Mouse (Mus musculus) cerebellum, postnatal 4 days (tissue): ENCODE measurements around the gene Tagap.
"Not testable (repeated sequence)": the region's sequence is repeated elsewhere in the genome, so short reads cannot be mapped to it uniquely, and the experiment has no call there.

Experiments used
- DNase-seq, 2 experiments: peaks; one replicate each; pipeline ENCODE4 v3.0.0; 2022; ENCODE audit warnings: low spot score in 2 of 2, mixed read lengths in 1 of 2

Tagap gene

DNA sequence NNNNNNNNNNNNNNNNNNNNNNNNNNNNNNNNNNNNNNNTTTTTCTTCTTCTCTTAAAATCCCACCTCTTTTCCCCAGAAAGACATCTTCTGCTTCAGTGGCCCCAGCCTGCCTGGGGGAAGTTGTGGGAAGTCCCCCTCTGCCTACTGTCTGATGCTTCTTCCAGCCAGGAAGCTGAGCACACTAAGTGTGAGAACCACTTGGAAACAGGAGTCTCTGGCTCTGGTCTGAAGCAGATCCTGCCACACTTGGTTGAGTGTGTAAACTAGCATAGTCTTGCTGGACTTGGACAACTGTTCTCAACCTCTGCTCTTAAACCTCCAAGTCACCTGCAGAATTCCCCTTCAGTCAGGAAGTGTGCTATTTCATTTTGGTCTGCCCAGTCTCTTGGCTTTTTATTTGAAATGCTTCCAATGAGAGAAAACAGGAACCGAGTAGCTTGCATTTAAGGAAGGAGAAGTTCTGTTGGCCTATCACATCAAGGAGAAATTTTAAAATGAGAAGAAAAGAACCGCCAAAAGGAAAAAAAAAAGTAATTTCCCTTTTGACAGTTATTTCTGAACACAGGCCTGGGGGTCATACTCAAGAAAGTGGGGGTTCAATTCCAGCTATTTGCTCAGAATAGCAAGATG is 11.1 kb upstream of the Tagap start:
- DNase-seq, result no peak

DNA sequence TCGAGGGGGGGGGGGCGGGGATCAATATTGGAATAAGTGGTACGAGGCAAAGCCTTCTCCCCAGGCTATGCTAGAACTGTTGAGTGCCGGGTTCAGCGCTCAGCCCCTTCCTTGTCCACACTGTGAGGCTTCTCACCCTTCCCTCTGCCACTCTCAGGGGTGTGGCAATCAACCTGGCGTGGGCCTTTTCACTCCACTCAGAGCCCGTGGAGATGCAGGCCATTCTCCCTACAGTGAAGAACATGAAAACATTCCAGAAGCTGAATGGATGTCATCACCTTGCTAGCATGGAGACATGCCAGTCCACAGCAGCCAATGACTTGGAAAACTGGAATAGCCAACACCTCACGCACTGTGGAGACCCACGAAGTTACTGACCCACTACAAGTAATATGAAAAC is 10.0 kb upstream of the Tagap start:
- DNase-seq, result no peak

DNA sequence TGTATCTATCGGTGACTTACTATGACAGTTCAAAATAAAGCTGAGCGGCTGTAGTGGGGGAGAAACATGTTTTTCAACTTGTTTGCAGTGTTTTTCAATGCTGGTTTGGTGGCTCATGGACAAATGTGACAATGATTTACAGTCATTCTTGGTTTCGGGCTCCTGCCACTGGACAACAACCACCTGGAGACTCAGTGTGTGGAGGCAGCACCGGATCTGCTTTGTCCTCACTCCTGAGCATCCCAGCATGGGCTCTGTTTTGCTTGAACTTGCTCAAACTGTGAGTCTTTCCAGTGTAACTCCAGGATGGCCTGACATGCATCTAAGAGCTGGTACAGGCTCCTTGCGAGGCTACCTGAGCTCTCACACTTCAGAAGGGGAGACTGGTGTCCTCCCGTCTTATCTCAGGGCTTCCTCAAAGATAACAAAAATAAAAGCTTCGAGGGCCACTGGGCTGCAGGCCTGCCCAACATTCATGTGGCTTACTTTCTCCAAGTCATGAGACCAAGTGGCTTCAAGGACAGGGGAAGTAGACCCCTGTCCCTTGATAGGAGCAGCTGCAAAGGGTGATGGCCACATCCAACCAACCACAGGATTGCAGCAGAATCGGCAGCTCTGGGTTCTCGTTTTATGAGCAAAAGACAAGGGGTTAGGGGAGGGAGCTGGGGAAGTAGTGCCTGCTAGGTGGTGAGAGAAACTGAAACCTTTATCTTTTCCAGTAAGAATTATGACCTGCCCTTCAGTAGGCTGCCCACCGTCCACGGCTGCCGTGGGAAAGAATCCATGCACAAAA is 8.8 kb upstream of the Tagap start:
- DNase-seq, result no peak

DNA sequence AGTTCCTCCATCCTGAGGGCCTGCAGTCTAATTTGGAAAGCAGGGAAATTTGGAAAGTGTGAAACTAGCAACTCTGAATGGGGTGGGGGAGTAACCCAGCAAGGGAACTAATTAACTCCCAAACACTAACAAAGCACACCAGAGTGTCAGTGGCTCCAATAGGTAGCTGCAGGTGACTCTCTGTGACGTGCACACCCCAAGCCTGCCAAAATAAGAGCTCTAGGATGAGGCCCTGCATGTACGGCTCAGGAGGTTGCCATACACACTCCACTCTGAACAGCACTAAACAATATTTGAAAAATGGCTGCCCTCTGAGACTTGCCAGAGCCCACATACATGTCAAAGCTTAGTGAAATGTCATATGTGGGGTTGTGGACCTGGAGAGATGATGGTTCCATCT is 7.4 kb upstream of the Tagap start:
- no peak for DNase-seq

DNA sequence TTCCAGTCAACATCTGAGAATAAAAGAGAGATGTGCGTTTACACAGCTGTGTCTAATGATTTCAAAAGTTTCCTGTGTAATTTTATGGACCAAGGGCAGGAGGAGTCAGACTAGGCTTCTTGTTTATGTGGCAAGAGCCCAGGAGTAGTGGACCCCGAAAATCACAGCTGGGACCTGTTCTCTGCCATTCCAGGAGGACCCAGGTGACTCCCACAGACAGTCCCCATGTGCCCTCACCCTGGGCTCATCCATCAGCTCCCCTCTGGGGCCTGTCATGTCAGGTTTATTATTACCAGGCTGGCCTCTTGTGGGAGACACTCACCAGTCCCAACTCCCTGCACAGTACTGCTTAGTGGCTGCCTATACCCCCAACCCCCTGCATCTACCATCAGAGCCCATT is 6.6 kb upstream of the Tagap start:
- no peak for DNase-seq

DNA sequence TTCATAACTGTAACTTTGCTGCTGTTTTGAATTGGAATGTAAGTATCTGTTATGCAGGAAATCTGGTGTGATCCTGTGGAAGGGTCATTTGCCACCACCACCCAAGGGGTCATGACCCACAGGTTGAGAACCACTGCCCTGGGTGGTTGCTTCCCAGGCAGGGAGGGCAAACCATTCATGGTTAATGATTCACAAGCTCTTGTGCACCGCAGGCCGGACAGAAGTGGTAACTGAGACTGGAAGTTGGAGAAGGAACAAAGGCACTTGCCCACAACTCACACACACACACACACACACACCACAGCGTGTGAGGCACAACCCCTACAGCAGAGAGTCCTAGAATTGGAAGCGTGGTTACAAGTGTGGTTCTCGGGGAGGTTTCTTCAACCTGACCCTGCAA is 3.2 kb upstream of the Tagap start:
- no peak for DNase-seq

DNA sequence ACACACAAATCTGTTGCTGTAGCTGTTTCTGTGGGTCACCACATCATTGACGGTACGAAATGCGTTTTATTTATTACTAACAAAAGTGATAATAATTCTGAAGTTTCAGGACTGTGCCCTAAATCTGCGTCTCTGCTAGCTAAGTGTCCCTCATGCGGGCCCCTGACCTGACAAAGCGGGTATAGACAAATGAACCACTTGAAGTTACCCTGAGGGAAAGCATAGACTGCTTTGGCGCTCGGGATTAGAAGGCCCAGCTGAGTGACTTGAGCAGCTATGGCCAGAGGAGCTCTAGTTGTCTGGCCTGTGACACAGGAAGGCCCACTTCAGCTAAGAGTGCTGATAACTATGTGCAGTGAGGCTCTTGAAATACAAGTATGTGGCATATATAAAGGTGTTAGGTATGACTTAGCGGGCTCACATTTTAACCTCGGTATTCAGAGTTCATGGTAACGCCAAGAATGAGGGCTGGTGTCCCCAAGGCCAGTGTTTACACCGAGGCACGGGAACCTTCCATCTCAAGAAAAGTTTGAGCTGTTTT is 1.5 kb upstream of the Tagap start:
- DNase-seq, result no peak

DNA sequence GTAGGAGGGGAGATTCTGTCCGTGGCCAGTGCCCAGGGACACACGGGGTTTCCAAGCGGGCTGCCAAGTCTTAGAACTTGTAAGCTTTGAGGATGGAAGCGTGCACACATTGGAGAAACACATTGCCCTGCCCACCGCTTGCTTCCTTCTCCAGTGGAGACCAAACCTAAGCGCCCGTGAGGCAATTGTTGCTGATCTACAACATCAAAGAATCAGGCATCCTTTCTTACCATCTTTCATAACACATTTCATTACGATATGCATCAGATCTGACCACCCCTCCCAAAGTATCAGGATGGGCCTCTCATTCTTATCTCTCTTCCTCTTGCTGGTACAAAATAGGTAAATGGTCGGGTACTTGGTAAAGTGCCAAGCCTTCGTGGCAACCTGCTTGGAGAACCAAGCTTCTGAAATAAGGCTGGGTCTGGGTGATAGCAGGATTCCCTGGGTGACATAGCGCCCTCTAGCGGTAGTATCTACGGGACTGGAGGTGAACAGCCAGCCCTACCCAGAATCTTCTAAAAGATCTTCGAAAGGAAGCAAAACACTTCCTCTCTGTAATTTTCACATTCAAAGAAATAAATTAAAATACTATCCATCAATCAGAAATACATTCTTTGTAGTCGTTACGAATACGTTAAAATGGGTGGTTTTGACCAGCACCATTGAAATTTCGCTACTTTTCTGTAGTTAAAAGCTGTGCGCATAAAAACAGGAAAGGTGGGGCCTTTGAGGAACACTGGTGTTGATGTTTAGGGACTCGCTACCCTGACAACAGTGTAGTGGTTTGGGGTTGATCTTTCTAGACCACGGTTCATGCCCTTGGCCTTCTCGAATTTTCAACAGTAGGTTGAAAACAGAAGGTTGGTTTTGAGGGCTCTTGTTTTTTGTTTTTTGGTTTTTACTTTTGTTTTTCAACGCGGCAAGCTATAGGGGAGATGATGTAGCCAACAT is 2.1 kb downstream of the Tagap start:
- peak; percentile 50 to 72 for DNase-seq

DNA sequence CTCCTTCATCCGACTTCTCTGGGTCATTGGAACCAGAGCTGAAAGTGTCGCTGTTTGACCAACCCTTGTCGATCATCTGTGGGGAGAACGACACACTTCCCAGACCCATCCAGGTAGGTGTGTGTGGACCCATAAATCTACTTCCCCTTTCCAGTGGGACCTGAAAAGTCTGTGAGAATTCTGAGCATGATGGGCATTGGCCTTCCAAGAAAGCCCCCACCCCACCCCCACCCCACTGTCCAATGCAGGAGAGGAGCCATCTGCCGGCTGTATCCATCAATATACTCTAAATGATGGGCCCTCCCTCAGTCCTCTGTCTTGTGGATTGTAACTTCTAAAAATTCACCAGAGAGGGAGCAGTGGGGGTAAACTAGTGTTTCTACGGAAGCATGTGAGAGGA is 2.9 kb downstream of the Tagap start:
- no peak for DNase-seq

DNA sequence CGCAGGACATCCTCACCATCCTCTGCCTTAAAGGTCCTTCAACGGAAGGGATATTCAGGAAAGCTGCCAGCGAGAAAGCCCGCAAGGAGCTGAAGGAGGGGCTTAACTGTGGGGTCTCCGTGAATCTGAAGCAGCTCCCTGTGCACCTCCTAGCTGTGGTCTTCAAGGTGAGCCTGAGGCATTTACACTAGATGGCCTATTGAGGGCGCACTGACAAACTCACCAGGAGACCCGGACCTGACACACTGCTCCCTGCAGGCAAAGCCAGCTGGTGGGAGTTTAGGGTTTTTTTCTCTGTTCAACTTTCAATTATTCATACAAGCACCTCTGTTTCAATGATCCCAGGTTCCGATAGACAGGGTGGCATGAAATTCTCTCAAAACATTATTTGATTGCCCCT is 3.5 kb downstream of the Tagap start:
- DNase-seq, result no peak

DNA sequence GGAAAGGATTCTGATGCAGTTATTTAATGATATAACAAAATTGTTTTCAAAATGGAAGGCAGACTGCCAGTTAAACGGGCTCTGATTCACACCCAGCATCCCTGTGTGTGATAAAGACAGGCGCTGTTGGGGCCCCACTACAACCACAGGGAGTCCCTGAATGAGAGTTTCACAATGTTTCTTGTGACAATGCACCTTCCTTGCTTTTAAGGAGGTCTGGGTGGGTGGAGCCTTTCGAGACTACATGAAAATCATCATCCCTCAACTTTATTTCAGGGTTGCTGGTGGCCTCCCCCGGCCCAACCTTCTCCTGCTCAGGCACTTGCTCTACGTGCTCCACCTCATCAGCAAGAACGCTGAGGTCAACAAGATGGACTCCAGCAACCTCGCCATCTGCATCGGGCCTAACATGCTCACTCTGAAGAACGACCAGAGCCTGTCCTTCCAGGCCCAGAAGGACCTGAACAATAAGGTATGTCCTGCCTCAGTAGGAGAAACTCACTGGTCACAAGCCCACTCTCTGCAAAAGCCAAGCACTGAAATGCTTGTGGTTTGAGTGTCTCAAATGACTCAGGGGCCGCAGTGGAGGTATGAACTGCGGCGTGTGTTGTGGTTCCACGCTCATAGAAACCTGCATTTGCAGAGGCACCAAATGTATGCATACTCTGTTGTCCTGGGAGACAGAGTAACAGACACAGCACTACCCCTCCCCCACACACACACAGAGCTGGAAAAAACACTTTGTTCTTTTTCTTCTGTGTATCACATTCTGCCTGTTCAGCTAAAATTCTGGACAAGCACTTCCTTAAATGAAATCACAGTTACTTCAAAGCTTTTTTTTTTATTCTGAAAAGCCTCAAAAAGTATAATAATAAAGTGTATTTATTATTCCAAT is 5.5 kb downstream of the Tagap start:
- no peak for DNase-seq

DNA sequence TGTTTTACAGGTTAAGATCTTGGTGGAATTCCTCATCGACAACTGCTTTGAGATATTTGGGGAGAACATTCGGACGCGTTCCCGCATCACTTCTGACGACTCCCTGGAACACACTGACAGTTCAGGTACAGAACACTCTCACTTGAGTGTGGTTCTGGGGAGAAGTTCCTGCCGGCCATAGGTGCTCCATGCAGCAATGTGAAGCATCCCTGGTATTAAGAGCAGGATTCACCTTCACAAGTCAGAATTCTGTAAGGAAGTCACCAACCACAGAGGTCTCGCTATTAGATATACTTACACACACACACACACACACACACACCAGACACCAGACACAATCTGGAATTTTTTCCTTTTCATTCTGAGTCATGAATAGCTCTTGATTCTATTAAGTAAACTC is 6.3 kb downstream of the Tagap start:
- DNase-seq, result not testable (repeated sequence)

DNA sequence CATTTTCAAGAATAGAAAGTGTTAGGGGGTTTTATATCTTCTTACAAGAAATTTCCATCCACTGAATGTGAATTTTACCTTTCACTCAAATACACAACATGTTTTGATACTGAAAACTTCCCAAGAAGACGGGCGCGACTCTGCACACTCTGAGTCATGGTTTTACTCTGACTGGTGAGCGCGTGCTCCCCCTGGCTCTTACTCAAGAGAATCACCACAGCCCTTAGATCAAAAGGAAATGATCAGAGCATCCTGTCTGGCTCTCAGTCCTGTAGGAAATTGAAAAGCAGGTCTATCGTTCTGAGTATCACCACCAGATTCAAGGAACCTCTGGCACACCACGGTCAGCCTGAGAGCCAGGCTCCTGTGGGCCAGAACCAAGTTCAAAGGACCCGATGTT is 13.8 kb downstream of the Tagap start:
- DNase-seq, result no peak

DNA sequence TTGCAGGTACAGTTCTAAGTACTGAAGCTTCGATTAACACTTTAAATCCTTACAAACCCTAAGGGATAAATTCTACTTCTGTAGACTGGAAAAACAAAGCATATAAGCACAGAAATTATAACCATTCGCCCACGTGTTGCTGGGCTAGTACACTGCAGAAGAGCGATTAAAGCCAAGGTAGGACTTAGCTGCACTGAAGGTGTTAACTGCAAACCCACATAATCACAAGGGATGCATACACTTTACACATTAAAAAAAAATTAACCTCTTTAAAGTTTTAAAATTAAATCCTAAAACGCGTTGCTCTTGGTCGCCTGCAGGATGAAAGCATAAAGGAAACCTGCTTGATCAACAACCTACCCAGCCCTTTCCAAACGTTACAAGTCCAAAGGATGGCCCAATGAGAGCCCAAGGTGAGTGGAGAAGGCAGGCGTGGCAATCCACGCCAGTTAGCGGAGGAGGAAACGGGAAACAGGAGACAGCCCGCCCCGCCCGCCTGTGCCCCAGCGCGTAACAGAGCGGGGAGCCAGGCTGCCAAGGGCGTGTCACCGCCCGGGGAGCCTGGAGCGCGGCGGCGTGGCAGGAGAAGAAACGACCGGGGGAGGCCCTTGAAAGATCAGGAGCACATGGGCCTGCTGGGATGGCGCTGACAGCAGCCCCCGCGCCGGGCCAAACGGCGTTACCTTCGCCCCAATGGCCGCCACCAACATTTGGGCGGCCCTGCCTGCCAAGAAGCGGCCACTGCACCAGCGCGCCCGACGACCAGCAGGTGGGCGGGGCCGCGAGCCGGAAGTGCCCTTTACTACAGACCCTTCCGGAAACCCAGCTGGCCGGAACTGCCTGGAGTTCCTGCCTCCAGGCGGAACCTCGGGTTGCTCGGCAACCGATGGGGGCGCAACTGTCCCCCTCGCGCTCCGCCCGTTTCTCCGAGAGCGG is 19.6 kb downstream of the Tagap start, which contains the start of gene Rsph3a:
TSS of gene Rsph3a (plus strand) at position 498 of the 936 bp plus-strand sequence.
- peak; percentile 67 to 85 for DNase-seq

DNA sequence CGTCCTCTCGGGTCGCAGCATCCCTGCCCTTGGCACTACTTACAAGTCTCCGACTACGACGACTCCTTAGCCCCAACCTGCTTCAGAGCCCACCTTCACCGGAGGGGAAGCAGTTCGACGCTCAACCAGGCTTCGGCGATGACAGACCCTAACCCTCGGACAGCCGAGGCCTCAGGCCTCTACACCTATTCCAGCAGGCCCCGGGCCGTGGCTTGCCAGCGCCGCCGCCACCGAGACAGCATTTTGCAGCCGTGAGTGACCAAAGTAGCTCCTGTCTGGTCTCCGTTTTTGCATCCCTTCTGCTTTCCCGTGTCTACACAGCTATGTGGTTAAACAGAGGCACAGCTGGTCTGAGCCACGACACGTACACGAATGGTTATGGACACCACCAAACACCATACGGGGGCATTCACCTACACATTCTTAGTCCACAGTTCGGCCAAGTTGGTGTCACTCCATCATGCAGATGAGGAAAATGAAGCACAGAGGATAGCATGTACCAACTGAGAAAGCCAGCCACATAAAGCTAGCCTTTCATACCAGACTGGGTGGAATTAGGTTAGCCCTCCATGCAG is 20.3 kb downstream of the Tagap start:
- not testable (repeated sequence) for DNase-seq

DNA sequence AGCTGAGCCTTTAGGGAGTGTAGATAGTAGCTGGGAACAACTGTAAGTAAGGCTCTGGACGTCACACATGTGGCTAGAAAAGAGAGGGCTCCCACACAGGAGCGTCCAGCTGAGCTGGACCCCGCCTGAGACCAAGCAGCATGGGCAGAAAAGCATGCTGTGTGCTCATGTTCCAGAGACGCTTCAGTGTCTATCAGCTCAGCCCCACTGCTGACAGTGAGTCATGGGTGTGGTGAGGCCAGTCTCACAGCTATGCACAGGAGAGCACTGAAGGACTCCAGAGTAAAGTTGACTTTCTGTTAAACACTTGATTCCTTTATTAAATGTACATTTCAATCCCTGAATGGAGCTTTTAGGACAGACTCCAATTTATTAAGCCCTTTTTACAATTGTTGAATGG is 25.5 kb downstream of the Tagap start:
- DNase-seq, result not testable (repeated sequence)

DNA sequence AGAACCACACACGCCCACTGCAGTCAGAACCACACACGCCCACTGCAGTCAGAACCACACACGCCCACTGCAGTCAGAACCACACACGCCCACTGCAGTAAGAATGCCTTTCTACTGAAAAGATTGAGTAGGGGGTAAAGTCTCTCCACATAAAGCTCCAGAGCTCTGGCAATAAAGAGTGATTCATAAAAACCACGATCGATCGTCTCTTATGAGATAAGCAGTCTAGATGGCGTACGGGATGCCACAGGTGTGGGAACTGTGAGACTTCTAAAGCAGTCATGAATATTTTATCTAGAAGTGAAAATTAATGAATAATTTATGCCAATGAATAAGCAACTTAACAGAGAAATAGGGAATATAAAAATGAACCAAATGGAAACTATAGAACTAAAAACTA is 31.4 kb downstream of the Tagap start:
- not testable (repeated sequence) for DNase-seq

DNA sequence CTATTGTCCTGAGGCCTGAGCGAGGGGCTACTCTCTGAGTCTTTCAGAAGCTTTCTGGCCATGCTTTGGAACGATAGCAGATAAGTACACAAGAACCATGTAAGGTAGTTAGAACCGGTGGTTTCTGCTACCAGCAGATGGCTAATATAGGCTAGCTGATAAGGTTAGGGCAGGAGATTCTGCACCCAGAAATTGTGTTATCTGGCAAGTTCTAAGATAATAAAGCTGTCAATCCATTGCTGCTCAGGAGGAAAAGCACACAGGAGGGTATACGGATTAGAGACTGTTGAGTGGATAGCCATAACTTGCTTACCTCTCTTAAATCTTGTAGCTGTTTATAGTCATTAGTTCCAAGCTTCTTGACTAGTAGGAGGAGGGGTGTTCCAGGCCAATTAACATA is 37.5 kb downstream of the Tagap start:
- DNase-seq, result not testable (repeated sequence)

DNA sequence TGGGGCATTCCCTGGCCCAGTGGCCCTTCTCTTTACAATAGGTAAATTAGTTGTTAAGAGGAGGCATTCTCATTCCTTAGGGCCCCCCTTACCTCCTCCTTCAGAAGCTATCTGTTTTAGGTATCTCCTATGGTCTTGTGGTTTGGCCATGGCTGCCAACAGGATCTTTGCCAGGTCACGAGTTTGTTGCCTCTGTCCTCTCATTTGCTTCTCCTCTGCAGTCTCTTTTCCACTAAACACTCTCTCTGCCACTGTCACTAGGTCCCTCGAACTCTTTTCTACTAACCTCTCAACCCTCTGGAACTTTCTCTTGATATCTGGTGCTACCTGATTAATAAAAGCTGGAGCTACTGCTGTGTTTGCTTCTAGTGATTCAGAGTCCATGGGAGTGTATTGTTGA is 38.6 kb downstream of the Tagap start:
- not testable (repeated sequence) for DNase-seq
